Mouse (Mus musculus) ES-Bruce4 (cell line): ENCODE data around the gene Clec1b.

Experiments used
- CTCF ChIP-seq: IDR thresholded peaks from one replicate; pipeline ENCODE4 v1.8.1; 2011; ENCODE audit warnings: low read depth, low read length
- EP300 ChIP-seq: IDR thresholded peaks from 2 replicates; pipeline ENCODE4 v1.6.1; 2011; ENCODE audit warnings: low read depth, low read length; ENCODE audit not compliant: insufficient read depth
- POLR2A ChIP-seq: IDR thresholded peaks from one replicate; pipeline ENCODE4 v1.8.1; 2011; ENCODE audit warnings: low read length; ENCODE audit not compliant: insufficient read depth

- no peak for TF ChIP-seq POLR2A
- no peak for TF ChIP-seq CTCF
- no peak for TF ChIP-seq EP300
Observed at GRCm38 (mm10) chr6:129407324-129407723, 10.2 kb downstream of the Clec1b start.
